In genomic region chr4:43631046-43631955, GRCm38 (mm10) we compare ENCODE assay signal across 8 mouse cellular contexts. TPM values are rescaled to one million over a fixed set of nuclear protein-coding genes. Genes with fewer than 3 reads are reported as not detected.
DNase-seq lines count a peak whose midpoint lies in the region; ATAC-seq and TF ChIP-seq lines count a peak whose summit lies in the region.

TSS of gene Npr2 (plus strand) at chr4:43631935.

- H3K27me3 ChIP-seq in hindbrain, postnatal 0 days (ENCODE audit: insufficient read depth, low read length) = no peaks in the 10 kb centered on the region
- no peaks in the 10 kb centered on the region for H3K27me3 ChIP-seq in limb, embryonic 14.5 days (ENCODE audit: control insufficient read depth, insufficient read depth, low read length)
- H3K27me3 ChIP-seq in midbrain, postnatal 0 days (ENCODE audit: insufficient read depth, low read length) = no peaks in the 10 kb centered on the region

- H3K36me3 ChIP-seq in hindbrain, postnatal 0 days (ENCODE audit: insufficient read depth, low read length) = no peaks in the 10 kb centered on the region
- no peaks in the 10 kb centered on the region for H3K36me3 ChIP-seq in limb, embryonic 14.5 days (ENCODE audit: control insufficient read depth, insufficient read depth, low read length)
- no peaks in the 10 kb centered on the region for H3K36me3 ChIP-seq in midbrain, postnatal 0 days (ENCODE audit: insufficient read depth, low read length)

- peak; percentile 39 for ATAC-seq in hindbrain, postnatal 0 days
- peak; percentile 66 for ATAC-seq in limb, embryonic 14.5 days (ENCODE audit: low FRiP score, low read depth)
- peak; percentile 35 for ATAC-seq in midbrain, postnatal 0 days (ENCODE audit: low FRiP score)
- ATAC-seq in megakaryocyte progenitor cell, adult 5-6 weeks (replicated peaks; ENCODE audit: poor library complexity) = no peak

- peak within 1 kb of the TSS; percentile 88 for H3K27ac ChIP-seq in hindbrain, postnatal 0 days
- H3K27ac ChIP-seq in limb, embryonic 14.5 days (replicated peaks; ENCODE audit: low read depth, low read length) = peak within 1 kb of the TSS; percentile 74
- H3K27ac ChIP-seq in midbrain, postnatal 0 days (ENCODE audit: low read depth, low read length) = peak within 1 kb of the TSS; percentile 77

- DNase-seq in thymus, postnatal 14 days = peak; percentile 24
- no peak for DNase-seq in thymus, postnatal 0 days (ENCODE audit: low spot score)
- peak; percentile 71 to 73 for DNase-seq in cerebellum, postnatal 14 days
- DNase-seq in gastrocnemius, postnatal 25 days = peak; percentile 60
- DNase-seq in hindbrain, postnatal 0 days (ENCODE audit: low spot score) = peak; percentile 57
- peak; percentile 34 for DNase-seq in limb, embryonic 14.5 days (ENCODE audit: low spot score)
- peak; percentile 31 for DNase-seq in midbrain, postnatal 0 days (ENCODE audit: low spot score)

- peak within 1 kb of the TSS; percentile 55 for H3K4me3 ChIP-seq in hindbrain, postnatal 0 days (ENCODE audit: low read length)
- H3K4me3 ChIP-seq in limb, embryonic 14.5 days (replicated peaks; ENCODE audit: low read length) = peak within 1 kb of the TSS; percentile 68
- peak within 1 kb of the TSS; percentile 57 for H3K4me3 ChIP-seq in midbrain, postnatal 0 days (ENCODE audit: low read depth, low read length)

- peaks cover 19% of the 10 kb centered on the region for H3K4me1 ChIP-seq in hindbrain, postnatal 0 days (ENCODE audit: insufficient read depth, low read length)
- peaks cover 26% of the 10 kb centered on the region for H3K4me1 ChIP-seq in limb, embryonic 14.5 days (ENCODE audit: control insufficient read depth, insufficient read depth, low read length)
- H3K4me1 ChIP-seq in midbrain, postnatal 0 days (ENCODE audit: insufficient read depth, low read length) = peaks cover 23% of the 10 kb centered on the region

- peak within 1 kb of the TSS; percentile 86 for H3K9ac ChIP-seq in hindbrain, postnatal 0 days (replicated peaks; ENCODE audit: low read length)
- peak within 1 kb of the TSS; percentile 97 for H3K9ac ChIP-seq in limb, embryonic 14.5 days (ENCODE audit: low read depth, low read length, severe bottlenecking)
- H3K9ac ChIP-seq in midbrain, postnatal 0 days (replicated peaks; ENCODE audit: low read length, poor library complexity, severe bottlenecking) = peak within 1 kb of the TSS; percentile 90

- TF ChIP-seq POLR2A in limb, embryonic 14.5 days (IDR thresholded peaks at IDR 0.05; ENCODE audit: borderline replicate concordance, extremely low read depth, insufficient read depth, insufficient read length) = no peak

- 1% methylated on average over 49 of the region's 70 CpGs for WGBS in hindbrain, postnatal 0 days
- 1% methylated on average over 32 of the region's 70 CpGs for WGBS in limb, embryonic 14.5 days
- 2% methylated on average over 26 of the region's 70 CpGs for WGBS in midbrain, postnatal 0 days

- TF ChIP-seq CTCF in hindbrain, postnatal 0 days (IDR thresholded peaks at IDR 0.05; ENCODE audit: low read depth) = no peak
- TF ChIP-seq CTCF in midbrain, postnatal 0 days (IDR thresholded peaks at IDR 0.05) = no peak

- no peaks in the 10 kb centered on the region for H3K9me3 ChIP-seq in hindbrain, postnatal 0 days (ENCODE audit: low read length)
- no peaks in the 10 kb centered on the region for H3K9me3 ChIP-seq in limb, embryonic 14.5 days (ENCODE audit: control insufficient read depth, low read length)
- no peaks in the 10 kb centered on the region for H3K9me3 ChIP-seq in midbrain, postnatal 0 days (ENCODE audit: low read length)

- H3K4me2 ChIP-seq in hindbrain, postnatal 0 days (ENCODE audit: low read depth, low read length) = peak within 1 kb of the TSS; percentile 93
- peak within 1 kb of the TSS; percentile 93 for H3K4me2 ChIP-seq in limb, embryonic 14.5 days (replicated peaks; ENCODE audit: low read depth, low read length, severe bottlenecking)
- H3K4me2 ChIP-seq in midbrain, postnatal 0 days (ENCODE audit: low read depth, low read length, poor library complexity, severe bottlenecking) = peak within 1 kb of the TSS; percentile 97

RNA-seq across cellular contexts. Expression of gene Npr2, which starts in this region (rescaled TPM):
- polyA plus RNA-seq in thymus, postnatal 0 days (2015; fragmentation: Nextera tagmentation; extraction: Ambion mirVana) = 0.75 and 0.91 TPM in 2 replicates
- 10 to 100 TPM; 32.5 to 36.6 TPM for total RNA-seq in gastrocnemius, postnatal 25 days (2021)
- total RNA-seq in hindbrain, postnatal 0 days (2014; rRNA removed) = 25.0 and 41.3 TPM in 2 replicates
- 8.8 and 8.9 TPM in 2 replicates for polyA plus RNA-seq in hindbrain, postnatal 0 days (2015; fragmentation: Nextera tagmentation; extraction: Ambion mirVana)
- 121 and 124 TPM in 2 replicates for polyA plus RNA-seq in limb, embryonic 14.5 days (2012; rRNA removed)
- polyA plus RNA-seq in limb, embryonic 14.5 days (2014; fragmentation: Nextera tagmentation; extraction: Ambion mirVana) = 33.3 and 34.3 TPM in 2 replicates
- 28.2 and 30.5 TPM in 2 replicates for total RNA-seq in midbrain, postnatal 0 days (2014; rRNA removed)
- 8.1 and 8.6 TPM in 2 replicates for polyA plus RNA-seq in midbrain, postnatal 0 days (2015; fragmentation: Nextera tagmentation; extraction: Ambion mirVana)
- total RNA-seq in megakaryocyte progenitor cell, adult 5-6 weeks (2015) = 0.30 and 1.4 TPM in 2 replicates
- total RNA-seq in megakaryocyte progenitor cell, adult 5-6 weeks (2017) = 0.21 and 1.3 TPM in 2 replicates

Comparison
In these comparisons a context has a peak if more than half of its experiments do, and no peak if none do; other contexts are left out.
1. RNA of gene Npr2 (total RNA-seq): 25.0 to 41.3 TPM in hindbrain, postnatal 0 days, 32.5 to 36.6 TPM in gastrocnemius, postnatal 25 days and 28.2 to 30.5 TPM in midbrain, postnatal 0 days; 0.21 to 1.4 TPM in megakaryocyte progenitor cell, adult 5-6 weeks; every median in the first group is over 10 times any median in the second.
2. Peak in every context shown above with its lines, with median percentiles within 50 percentile points of each other: H3K27ac ChIP-seq, H3K4me2 ChIP-seq, H3K4me3 ChIP-seq and H3K9ac ChIP-seq.